Mouse (Mus musculus) mature B cell (primary cell): ENCODE measurements around the gene Map3k13.
"Not testable (repeated sequence)": the region's sequence is repeated elsewhere in the genome, so short reads cannot be mapped to it uniquely, and the experiment has no call there.

Experiments used
- in situ Hi-C: fragments of 300-500 bp; cut with MboI; formaldehyde crosslinking; loops from 2 replicates; pipeline ENCODE4 v1.14.3; 2019

Gene Map3k13

DNA sequence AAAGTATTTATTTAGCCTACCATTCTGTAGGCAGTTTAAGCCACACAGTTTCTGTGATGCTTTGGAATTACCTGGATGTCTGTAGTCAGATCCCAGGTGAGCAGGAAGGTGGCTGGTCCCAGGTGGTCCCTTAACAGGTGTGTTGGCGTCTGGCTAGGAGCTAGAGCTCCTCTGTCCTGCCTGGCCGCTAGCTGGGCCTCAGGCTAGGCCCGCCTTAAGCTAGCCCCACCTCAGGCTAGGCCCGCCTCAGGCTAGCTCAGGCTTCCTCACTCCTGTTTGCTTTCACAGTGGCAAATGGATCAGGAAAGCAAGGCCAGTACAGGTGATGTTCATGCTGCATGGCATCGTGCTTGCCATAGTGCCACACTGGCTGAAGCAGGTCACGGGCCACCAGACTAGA lies 112.8 kb downstream of the Map3k13 start:
- in situ Hi-C loops: no loop called here

DNA sequence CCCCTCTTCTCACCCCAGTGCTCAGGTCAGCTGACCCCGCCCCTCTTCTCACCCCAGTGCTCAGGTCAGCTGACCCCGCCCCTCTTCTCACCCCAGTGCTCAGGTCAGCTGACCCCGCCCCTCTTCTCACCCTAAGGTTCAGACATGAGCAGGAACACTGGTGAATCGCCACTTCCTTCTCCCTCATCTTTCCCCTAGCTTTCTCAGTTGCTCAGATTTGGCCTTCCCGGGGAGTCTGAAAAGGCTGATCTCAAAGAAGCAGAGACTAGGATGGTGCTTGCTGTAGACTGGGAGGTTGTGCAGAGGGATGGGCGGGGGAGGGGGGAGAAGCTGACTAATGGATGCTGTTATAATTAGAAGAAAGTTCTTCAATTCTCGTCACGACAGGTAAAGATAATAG lies 114.8 kb downstream of the Map3k13 start:
- in situ Hi-C loops: not testable (repeated sequence)

- in situ Hi-C loops: no loop called here
These were observed 119.2 kb downstream of the Map3k13 start for GRCm38 (mm10) chr16:21913347-21913746.

- in situ Hi-C loops: no loop called here
These were observed 122.5 kb downstream of the Map3k13 start for GRCm38 (mm10) chr16:21916681-21917080.

DNA sequence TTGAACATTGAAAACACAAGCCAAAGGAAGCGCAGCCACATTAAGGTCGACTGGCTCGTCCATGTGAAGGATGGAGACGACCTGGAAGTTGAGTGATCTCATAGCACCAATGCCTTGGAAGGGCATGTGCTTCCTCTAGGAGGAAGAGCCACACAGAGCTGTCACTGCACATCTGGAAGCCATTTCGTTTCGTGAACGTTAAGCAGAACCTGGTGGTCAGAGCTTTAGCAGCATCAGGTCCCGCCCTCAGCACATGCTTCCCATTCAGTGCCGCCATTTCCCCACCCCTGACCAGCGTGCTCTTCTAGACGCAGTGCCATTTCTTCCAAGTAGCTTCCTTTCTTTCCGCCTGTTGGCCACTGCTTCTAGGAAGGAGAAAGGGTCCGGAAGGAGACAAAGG lies 134.3 kb downstream of the Map3k13 start:
- in situ Hi-C loops: no loop called here

DNA sequence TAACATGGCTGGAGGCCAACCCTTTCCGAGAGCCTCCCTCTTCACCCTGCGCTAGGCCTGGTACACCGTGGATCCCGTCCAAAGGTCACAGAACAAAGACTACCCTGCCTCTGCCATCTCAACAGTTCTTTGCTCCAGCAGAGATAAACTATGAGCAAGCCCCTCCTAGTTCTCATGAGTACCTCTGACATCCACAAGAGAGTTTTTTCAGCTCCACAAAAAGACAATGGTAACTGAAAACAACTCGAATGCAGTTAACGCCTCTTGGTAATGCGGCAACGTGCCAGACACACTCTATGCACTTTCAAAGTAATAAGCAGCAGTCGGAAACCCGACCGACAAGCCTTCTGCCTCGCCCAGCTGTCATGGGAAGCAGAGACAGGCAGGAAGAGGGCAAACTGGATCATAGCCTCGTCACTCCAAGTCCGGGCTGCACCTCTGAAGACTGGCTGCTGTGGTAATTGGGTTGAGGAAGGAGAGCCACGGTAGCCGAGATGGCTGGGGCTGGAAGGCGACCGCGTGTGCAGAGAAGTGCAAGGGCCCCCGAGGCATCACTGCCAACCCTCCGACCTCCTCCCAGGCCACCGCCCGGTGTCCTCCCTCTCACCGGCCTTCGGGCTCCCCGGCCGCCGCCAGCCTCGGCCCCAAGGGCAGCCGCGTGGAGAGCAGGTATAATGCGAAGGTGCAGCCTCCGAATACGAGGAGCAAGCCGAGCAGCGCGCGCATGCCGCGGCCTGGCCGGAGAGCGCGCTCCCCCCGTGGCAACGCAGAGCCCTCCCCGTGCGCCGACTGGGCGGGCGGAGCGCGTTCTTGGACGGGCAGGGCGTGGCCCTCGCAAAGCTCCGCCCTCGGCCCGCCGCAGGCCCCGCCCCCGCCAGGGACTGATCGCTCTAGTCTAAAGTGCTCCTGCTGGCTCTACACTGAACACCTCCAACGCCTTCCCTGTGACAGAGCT lies 152.9 kb downstream of the Map3k13 start, which contains the start of gene Tmem41a:
Tmem41a (minus strand) TSS at position 792 of the 955 bp plus-strand sequence.
- in situ Hi-C loops: no loop called here

- in situ Hi-C loops: no loop called here
These were observed 161.4 kb downstream of the Map3k13 start for GRCm38 (mm10) chr16:21955591-21955990.

GRCm38 (mm10) chr16:21965576-21965975 lies 171.4 kb downstream of the Map3k13 start:
- in situ Hi-C loops: no loop called here

GRCm38 (mm10) chr16:21969874-21970273 lies 175.7 kb downstream of the Map3k13 start:
- in situ Hi-C loops: no loop called here

DNA sequence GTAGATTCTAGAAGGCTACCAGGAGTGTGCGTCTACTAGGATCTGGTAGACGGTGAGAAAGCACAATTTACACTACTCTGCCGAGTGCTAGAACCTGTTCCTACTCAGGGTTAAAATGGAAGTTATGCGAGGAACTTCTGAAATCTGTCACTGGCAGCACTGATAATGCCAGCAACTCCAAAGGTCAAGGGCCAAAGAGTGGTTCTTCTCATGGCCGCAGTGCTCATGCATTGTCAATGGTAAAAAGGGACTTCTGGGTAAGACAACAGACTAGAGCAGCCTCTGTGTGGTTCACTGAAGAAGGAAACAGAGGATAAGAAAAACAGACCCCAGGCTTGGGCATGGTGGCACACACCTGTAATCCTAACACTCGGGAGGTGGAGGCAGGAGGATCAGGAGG lies 176.4 kb downstream of the Map3k13 start:
- in situ Hi-C loops: no loop called here

GRCm38 (mm10) chr16:21971446-21971845 lies 177.3 kb downstream of the Map3k13 start:
- in situ Hi-C loops: no loop called here

DNA sequence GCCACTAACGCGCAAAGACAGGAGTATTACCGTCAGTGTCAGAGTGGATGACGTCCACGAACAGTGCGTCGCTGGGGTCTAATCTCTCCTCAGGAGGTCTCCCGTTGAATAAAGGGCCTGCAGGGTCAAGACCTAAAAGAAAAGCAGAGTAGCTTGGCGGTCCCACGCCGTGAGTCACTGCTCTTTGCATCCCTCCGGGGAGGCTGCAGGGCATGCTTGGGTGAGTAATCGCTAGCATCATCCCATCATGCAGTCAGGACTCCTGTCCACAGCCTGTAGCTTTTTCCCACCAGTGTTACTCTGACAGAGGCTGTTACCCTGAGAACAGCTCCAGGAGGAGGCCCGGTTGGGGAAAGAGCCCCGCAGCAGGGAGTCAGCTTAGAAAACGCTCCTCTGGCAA lies 182.1 kb downstream of the Map3k13 start:
- in situ Hi-C loops: no loop called here

GRCm38 (mm10) chr16:21977347-21977746 lies 183.2 kb downstream of the Map3k13 start:
- in situ Hi-C loops: no loop called here
